Mouse (Mus musculus) heart, embryonic 10.5 days (tissue): Measurements from ENCODE around the gene Aurkb. TPM values are rescaled to one million over a fixed set of nuclear protein-coding genes. Genes with fewer than 3 reads are reported as not detected.
A peak's percentile ranks its signal among the peaks of the same experiment; 100 is the strongest.

Experiments
- DNase-seq: peaks from one replicate; pipeline ENCODE4 v3.0.0-alpha.2; 2017; ENCODE audit warnings: low spot score
- H3K27ac ChIP-seq: fragments of 300-500 bp; sonication (generic); 2 replicates; pipeline ENCODE4 v1.5.1; 2016; ENCODE audit warnings: mild to moderate bottlenecking
- H3K27me3 ChIP-seq: fragments of 300-500 bp; sonication (generic); 2 replicates; pipeline ENCODE4 v1.6.1; 2016; ENCODE audit warnings: mild to moderate bottlenecking; ENCODE audit not compliant: poor library complexity, insufficient read depth, severe bottlenecking
- H3K36me3 ChIP-seq: fragments of 300-500 bp; sonication (generic); 2 replicates; pipeline ENCODE4 v1.6.1; 2016; ENCODE audit warnings: mild to moderate bottlenecking, moderate library complexity
- H3K4me1 ChIP-seq: fragments of 300-500 bp; sonication (generic); 2 replicates; pipeline ENCODE4 v1.6.1; 2016; ENCODE audit warnings: mild to moderate bottlenecking
- H3K4me3 ChIP-seq: fragments of 300-500 bp; sonication (generic); 2 replicates; pipeline ENCODE4 v1.5.1; 2016; ENCODE audit warnings: mild to moderate bottlenecking, moderate library complexity
- H3K9me3 ChIP-seq: fragments of 300-500 bp; sonication (generic); 2 replicates; pipeline ENCODE4 v1.6.1; 2016; ENCODE audit warnings: mild to moderate bottlenecking, moderate library complexity
- WGBS: fragments of 180-500 bp; shearing (Covaris S2); methylation state at CpG from one replicate; pipeline ENCODE4 v1.1.7; 2016; 5-methylcytosine and 5-hydroxymethylcytosine counted together
- polyA plus RNA-seq: library from polyadenylated mRNA; unstranded; fragments of >200 nt; fragmentation: Nextera tagmentation; extraction: Ambion mirVana; gene quantifications from 2 replicates; pipeline ENCODE4 v1.2.1, GENCODE M21; 2016

Gene Aurkb
- polyA plus RNA-seq, 1 experiment from 2014 or later = 147 TPM

GRCm38 (mm10) chr11:69071262-69071661 is 25.8 kb downstream of the Aurkb start:
- Histone ChIP-seq H3K27ac (peak overlapping the region; percentile 92), H3K4me1 (peaks cover 46% of the 10 kb centered on the region), H3K27me3 (no peaks in the 10 kb centered on the region), H3K36me3 (no peaks in the 10 kb centered on the region), H3K4me3 (peak overlapping the region; percentile 73), H3K9me3 (no peaks in the 10 kb centered on the region)
- no peak for DNase-seq
- 25% methylated on average over 9 of the region's 9 CpGs for WGBS

GRCm38 (mm10) chr11:69072234-69072633 is 26.8 kb downstream of the Aurkb start:
- Histone ChIP-seq H3K27me3 (no peaks in the 10 kb centered on the region), H3K9me3 (no peaks in the 10 kb centered on the region), H3K27ac (peak overlapping the region; percentile 95), H3K4me3 (peak overlapping the region; percentile 54), H3K4me1 (peaks cover 39% of the 10 kb centered on the region), H3K36me3 (no peaks in the 10 kb centered on the region)
- DNase-seq = no peak
- WGBS = 84% methylated on average over 11 of the region's 11 CpGs

- Histone ChIP-seq H3K36me3 (no peaks in the 10 kb centered on the region), H3K27me3 (no peaks in the 10 kb centered on the region), H3K4me3 (peak overlapping the region; percentile 54), H3K4me1 (peaks cover 34% of the 10 kb centered on the region), H3K9me3 (no peaks in the 10 kb centered on the region), H3K27ac (peak overlapping the region; percentile 95)
- 9% methylated on average over 9 of the region's 9 CpGs for WGBS
- no peak for DNase-seq
Observed at GRCm38 (mm10) chr11:69072666-69073064, 27.2 kb downstream of the Aurkb start.

GRCm38 (mm10) chr11:69073065-69073888 is 27.8 kb downstream of the Aurkb start:
- Histone ChIP-seq H3K36me3 (no peaks in the 10 kb centered on the region), H3K27me3 (no peaks in the 10 kb centered on the region), H3K4me1 (peaks cover 32% of the 10 kb centered on the region), H3K9me3 (no peaks in the 10 kb centered on the region), H3K27ac (peak overlapping the region; percentile 95), H3K4me3 (peak overlapping the region; percentile 54)
- under 1% methylated on average over 14 of the region's 14 CpGs for WGBS
- peak; percentile 92 for DNase-seq

- no peaks in the 10 kb centered on the region for H3K27me3 ChIP-seq
- no peak for DNase-seq
- H3K9me3 ChIP-seq = no peaks in the 10 kb centered on the region
- 39% methylated on average over 6 of the region's 6 CpGs for WGBS
- H3K27ac ChIP-seq = peak overlapping the region; percentile 95; the same call in 1 of the 2 replicates
- H3K4me3 ChIP-seq = no peak overlapping the region
- H3K4me1 ChIP-seq = peaks cover 32% of the 10 kb centered on the region
- no peaks in the 10 kb centered on the region for H3K36me3 ChIP-seq
Observed at GRCm38 (mm10) chr11:69073951-69074775, 28.7 kb downstream of the Aurkb start.

- Histone ChIP-seq H3K4me1 (peaks cover 31% of the 10 kb centered on the region), H3K27ac (no peak overlapping the region), H3K27me3 (no peaks in the 10 kb centered on the region), H3K36me3 (no peaks in the 10 kb centered on the region), H3K9me3 (no peaks in the 10 kb centered on the region), H3K4me3 (no peak overlapping the region)
- WGBS = 50% methylated on average over 2 of the region's 2 CpGs
- DNase-seq = no peak
Observed at GRCm38 (mm10) chr11:69074776-69075069, 29.3 kb downstream of the Aurkb start.

GRCm38 (mm10) chr11:69075764-69076479 is 30.5 kb downstream of the Aurkb start:
- Histone ChIP-seq H3K4me1 (peaks cover 28% of the 10 kb centered on the region), H3K27ac (no peak overlapping the region), H3K36me3 (no peaks in the 10 kb centered on the region), H3K9me3 (no peaks in the 10 kb centered on the region), H3K4me3 (no peak overlapping the region), H3K27me3 (no peaks in the 10 kb centered on the region)
- no peak for DNase-seq
- 53% methylated on average over 9 of the region's 9 CpGs for WGBS

- Histone ChIP-seq H3K4me3 (no peak overlapping the region), H3K36me3 (no peaks in the 10 kb centered on the region), H3K4me1 (peaks cover 22% of the 10 kb centered on the region), H3K27me3 (no peaks in the 10 kb centered on the region), H3K9me3 (no peaks in the 10 kb centered on the region), H3K27ac (no peak overlapping the region)
- WGBS = 80% methylated on average over 5 of the region's 5 CpGs
- DNase-seq = no peak
Observed at GRCm38 (mm10) chr11:69076572-69076971, 31.1 kb downstream of the Aurkb start.

- 77% methylated on average over 9 of the region's 9 CpGs for WGBS
- Histone ChIP-seq H3K36me3 (no peaks in the 10 kb centered on the region), H3K4me3 (no peak overlapping the region), H3K27me3 (no peaks in the 10 kb centered on the region), H3K9me3 (no peaks in the 10 kb centered on the region), H3K27ac (no peak overlapping the region), H3K4me1 (peaks cover 16% of the 10 kb centered on the region)
- no peak for DNase-seq
Observed at GRCm38 (mm10) chr11:69077316-69077715, 31.9 kb downstream of the Aurkb start.

GRCm38 (mm10) chr11:69078041-69078440 is 32.6 kb downstream of the Aurkb start:
- Histone ChIP-seq H3K36me3 (no peaks in the 10 kb centered on the region), H3K4me1 (peaks cover 11% of the 10 kb centered on the region), H3K27me3 (no peaks in the 10 kb centered on the region), H3K27ac (no peak overlapping the region), H3K9me3 (no peaks in the 10 kb centered on the region), H3K4me3 (no peak overlapping the region)
- 68% methylated on average over 6 of the region's 6 CpGs for WGBS
- DNase-seq = no peak

GRCm38 (mm10) chr11:69078805-69079438 is 33.5 kb downstream of the Aurkb start:
- WGBS = 74% methylated on average over 5 of the region's 5 CpGs
- Histone ChIP-seq H3K27ac (no peak overlapping the region), H3K36me3 (no peaks in the 10 kb centered on the region), H3K4me1 (peaks cover 11% of the 10 kb centered on the region), H3K27me3 (no peaks in the 10 kb centered on the region), H3K9me3 (no peaks in the 10 kb centered on the region), H3K4me3 (no peak overlapping the region)
- DNase-seq = no peak

- 0 out of 2 replicates have a peak, but pooled peaks cover 4% of the 10 kb centered on the region for H3K4me1 ChIP-seq
- no peaks in the 10 kb centered on the region for H3K36me3 ChIP-seq
- DNase-seq = no peak
- WGBS = 79% methylated on average over 15 of the region's 15 CpGs
- no peak overlapping the region for H3K4me3 ChIP-seq
- H3K27ac ChIP-seq = no peak overlapping the region
- no peaks in the 10 kb centered on the region for H3K27me3 ChIP-seq
- H3K9me3 ChIP-seq = no peaks in the 10 kb centered on the region
Observed at GRCm38 (mm10) chr11:69080102-69080854, 34.8 kb downstream of the Aurkb start.
